Mouse (Mus musculus) stomach, postnatal 0 days (tissue): ENCODE data around the gene Asgr1. TPM values are rescaled to one million over a fixed set of nuclear protein-coding genes. Genes with fewer than 3 reads are reported as not detected.

Experiments
- ATAC-seq: fragments of 200-750 bp; cut with Nextera tagmentation; 2 replicates; pipeline ENCODE4 v1.8.0; 2017; ENCODE audit not compliant: low FRiP score, low TSS enrichment
- DNase-seq: peaks from one replicate; pipeline ENCODE4 v3.0.0-alpha.2; 2016; ENCODE audit warnings: low spot score
- H3K27ac ChIP-seq: fragments of 300-500 bp; sonication (generic); replicated peaks from 2 replicates; pipeline ENCODE4 v1.5.1; 2014; ENCODE audit warnings: mild to moderate bottlenecking, control low read depth
- H3K27me3 ChIP-seq: fragments of 300-500 bp; sonication (generic); 2 replicates; pipeline ENCODE4 v1.6.1; 2014; ENCODE audit warnings: low read length; ENCODE audit not compliant: control insufficient read depth, insufficient read depth
- H3K36me3 ChIP-seq: fragments of 300-500 bp; sonication (generic); 2 replicates; pipeline ENCODE4 v1.6.1; 2014; ENCODE audit warnings: low read length, mixed read lengths; ENCODE audit not compliant: control insufficient read depth, insufficient read depth
- H3K4me1 ChIP-seq: fragments of 300-500 bp; sonication (generic); replicated peaks from 2 replicates; pipeline ENCODE4 v1.6.1; 2014; ENCODE audit warnings: antibody characterized with exemption; ENCODE audit not compliant: control insufficient read depth, insufficient read depth
- H3K4me2 ChIP-seq: fragments of 300-500 bp; sonication (generic); replicated peaks from 2 replicates; pipeline ENCODE4 v1.6.1; 2014; ENCODE audit warnings: low read depth, mild to moderate bottlenecking, control low read depth, moderate library complexity
- H3K4me3 ChIP-seq: fragments of 300-500 bp; sonication (generic); 2 replicates; pipeline ENCODE4 v1.5.1; 2014; ENCODE audit warnings: low read depth, low read length, control low read depth
- H3K9ac ChIP-seq: fragments of 300-500 bp; sonication (generic); 2 replicates; pipeline ENCODE4 v1.6.1; 2014; ENCODE audit warnings: mild to moderate bottlenecking, low read length, control low read depth, mixed read lengths
- H3K9me3 ChIP-seq: fragments of 300-500 bp; sonication (generic); 2 replicates; pipeline ENCODE4 v1.6.1; 2016; ENCODE audit warnings: low read length; ENCODE audit not compliant: control insufficient read depth
- CTCF ChIP-seq: IDR thresholded peaks from 2 replicates; pipeline ENCODE4 v1.5.1; 2016; ENCODE audit warnings: antibody characterized with exemption, low read depth, mild to moderate bottlenecking, moderate library complexity
- EP300 ChIP-seq: optimal IDR thresholded peaks from 2 replicates; pipeline ENCODE3; 2016; ENCODE audit warnings: antibody characterized with exemption
- WGBS: fragments of 180-500 bp; shearing (Covaris S2); extraction: QIAGEN DNeasy Blood & Tissue Kit; methylation state at CpG from one replicate; pipeline ENCODE4 v1.1.7; 2014; 5-methylcytosine and 5-hydroxymethylcytosine counted together
- polyA plus RNA-seq: library from polyadenylated mRNA; unstranded; fragments of >200 nt; fragmentation: Nextera tagmentation; extraction: Ambion mirVana; gene quantifications from 2 replicates; pipeline ENCODE4 v1.2.1, GENCODE M21; 2015

The Asgr1 gene
- polyA plus RNA-seq, 1 experiment from 2014 or later: 0.70 TPM

DNA sequence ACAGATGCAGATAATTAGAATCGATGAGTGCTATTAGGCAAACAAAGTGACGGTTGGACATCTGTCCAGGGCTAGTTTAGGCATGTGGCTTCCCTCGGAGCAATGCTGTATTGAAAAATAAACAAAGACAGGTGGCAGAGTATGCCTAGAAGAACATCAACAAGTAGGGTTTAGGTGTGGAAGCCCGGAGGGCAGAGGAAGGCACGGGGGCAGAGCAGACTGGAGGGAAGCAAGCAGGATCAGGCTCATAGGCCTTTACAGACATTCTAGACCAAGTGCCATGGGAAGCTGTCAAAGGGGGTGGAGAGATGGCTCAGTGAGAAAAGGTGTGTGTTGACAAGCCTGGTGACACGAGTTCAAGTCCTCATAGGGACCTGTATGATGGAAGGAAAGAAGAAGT, 4.5 kb upstream of the Asgr1 start:
- 52% methylated on average over 6 of the region's 6 CpGs for WGBS
- no peak overlapping the region for H3K9ac ChIP-seq

DNA sequence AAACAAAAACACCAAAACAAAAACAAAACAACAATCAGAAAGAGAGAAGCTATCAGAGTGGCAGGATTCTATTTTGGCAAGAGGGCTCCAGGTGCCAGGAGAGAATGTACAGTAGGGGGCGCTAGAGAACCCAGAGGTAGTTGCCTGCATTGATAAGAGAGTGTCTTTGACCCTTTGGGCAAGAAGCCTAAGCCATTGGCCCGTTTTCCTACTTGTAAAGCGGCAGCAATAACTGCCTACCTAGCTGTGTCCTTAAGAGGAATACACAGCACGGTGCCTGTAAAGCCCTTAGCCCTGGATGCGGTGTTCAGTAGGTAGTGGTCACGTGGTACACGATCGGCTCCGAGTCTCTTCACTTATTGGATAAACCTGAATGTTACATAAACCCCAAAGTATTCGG, 4.1 kb upstream of the Asgr1 start:
- no peaks in the 10 kb centered on the region for H3K27me3 ChIP-seq
- ATAC-seq (no peak), DNase-seq (no peak)
- TF ChIP-seq CTCF: peak; percentile 49
- no peak for TF ChIP-seq EP300
- no peaks in the 10 kb centered on the region for H3K36me3 ChIP-seq
- H3K4me1 ChIP-seq: no peaks in the 10 kb centered on the region; the same call in 1 of the 2 replicates
- H3K9me3 ChIP-seq: no peaks in the 10 kb centered on the region
- WGBS: 48% methylated on average over 10 of the region's 10 CpGs
- no peak overlapping the region for H3K27ac ChIP-seq
- H3K4me3 ChIP-seq: no peak overlapping the region
- H3K4me2 ChIP-seq: no peak overlapping the region
- no peak overlapping the region for H3K9ac ChIP-seq

More for the DNA sequence above, 4.5 kb upstream of the Asgr1 start:
- ATAC-seq (no peak), DNase-seq (no peak)
- Histone ChIP-seq H3K27me3 (no peaks in the 10 kb centered on the region), H3K9me3 (no peaks in the 10 kb centered on the region), H3K4me1 (no peaks in the 10 kb centered on the region; the same call in 1 of the 2 replicates), H3K4me3 (no peak overlapping the region), H3K4me2 (no peak overlapping the region), H3K27ac (no peak overlapping the region), H3K36me3 (no peaks in the 10 kb centered on the region)
- TF ChIP-seq CTCF (no peak), EP300 (no peak)

DNA sequence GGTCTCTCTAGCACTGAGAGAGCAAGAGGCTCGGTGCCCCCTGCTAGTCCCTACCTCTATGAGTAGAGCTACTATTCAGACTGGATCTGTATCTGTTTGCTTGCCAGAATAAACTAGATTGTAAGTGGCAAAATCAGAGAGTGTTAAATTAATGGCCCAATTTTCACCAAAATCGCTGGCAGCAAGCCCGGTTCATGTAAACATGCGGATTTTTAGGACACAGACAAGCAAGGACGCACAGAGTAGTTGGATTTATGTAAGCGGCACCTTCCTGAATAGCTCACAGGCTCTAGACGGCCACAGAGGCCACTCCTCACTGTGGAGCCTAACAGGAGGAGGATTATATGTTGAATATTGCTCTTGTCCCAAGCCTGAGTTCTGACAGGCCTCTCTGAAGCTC, 729 bp upstream of the Asgr1 start:
- Histone ChIP-seq H3K9me3 (no peaks in the 10 kb centered on the region), H3K4me1 (no peaks in the 10 kb centered on the region; the same call in 1 of the 2 replicates), H3K9ac (no peak overlapping the region), H3K27me3 (no peaks in the 10 kb centered on the region), H3K27ac (no peak overlapping the region), H3K4me3 (no peak overlapping the region), H3K36me3 (no peaks in the 10 kb centered on the region), H3K4me2 (no peak overlapping the region)
- ATAC-seq (no peak), DNase-seq (no peak)
- WGBS: 31% methylated on average over 7 of the region's 7 CpGs
- TF ChIP-seq CTCF (no peak), EP300 (no peak)

DNA sequence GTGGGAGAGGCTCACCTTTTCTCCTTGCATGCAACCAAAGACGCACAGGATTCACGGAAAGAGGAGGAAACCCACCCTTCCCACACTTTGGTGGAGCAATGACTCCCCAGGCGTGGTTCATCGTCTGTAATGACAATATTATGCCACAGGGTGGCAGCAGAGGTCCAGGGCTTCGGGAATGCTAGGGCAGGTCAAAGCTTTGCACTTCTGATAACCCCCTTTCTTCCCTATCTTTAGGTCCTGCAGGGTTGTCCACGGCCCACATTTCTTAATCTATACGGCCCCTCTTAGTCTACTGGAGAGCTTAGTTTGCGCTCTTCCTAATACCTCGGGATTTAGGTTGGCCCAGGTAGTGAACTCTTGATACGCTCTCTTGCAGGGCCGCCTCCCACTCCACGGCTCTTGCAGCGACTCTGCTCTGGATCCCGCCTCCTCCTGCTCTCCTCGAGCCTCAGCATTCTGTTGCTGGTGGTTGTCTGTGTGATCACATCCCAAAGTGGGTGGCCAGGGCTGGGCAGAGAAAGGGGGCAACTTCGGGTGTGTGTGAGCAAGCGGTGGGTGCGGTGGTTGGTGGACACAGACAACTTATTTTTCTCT, 1.8 kb downstream of the Asgr1 start:
- Histone ChIP-seq H3K4me1 (no peaks in the 10 kb centered on the region; the same call in 1 of the 2 replicates), H3K36me3 (no peaks in the 10 kb centered on the region), H3K27ac (no peak overlapping the region), H3K9me3 (no peaks in the 10 kb centered on the region), H3K4me2 (peak overlapping the region; percentile 29; the same call in 1 of the 2 replicates), H3K9ac (no peak overlapping the region; the same call in 1 of the 2 replicates), H3K27me3 (no peaks in the 10 kb centered on the region), H3K4me3 (no peak overlapping the region)
- DNase-seq: peak; percentile 77
- 28% methylated on average over 17 of the region's 18 CpGs for WGBS
- peak; percentile 50 for ATAC-seq
- TF ChIP-seq CTCF (peak; percentile 97), EP300 (no peak)

DNA sequence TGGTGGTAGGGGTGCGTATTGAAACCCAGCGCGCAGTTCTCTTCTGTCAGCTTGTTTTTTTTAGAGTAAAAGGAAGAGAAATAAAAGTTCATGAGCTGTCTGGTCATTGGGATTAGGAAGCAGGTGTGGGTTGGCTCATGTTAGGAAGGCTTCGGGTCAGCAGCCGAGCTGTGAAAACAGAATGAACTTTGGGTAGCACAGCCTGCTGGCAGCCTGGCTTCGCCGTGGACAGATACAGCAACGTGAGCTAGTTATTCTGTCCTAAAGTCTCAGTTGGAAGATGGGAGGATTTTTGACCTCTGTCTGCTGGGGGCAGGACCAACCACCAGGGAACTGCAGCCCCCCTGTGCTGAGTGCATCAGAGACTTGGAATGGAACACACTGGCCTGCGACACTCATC, 3.9 kb downstream of the Asgr1 start:
- H3K27me3 ChIP-seq: no peaks in the 10 kb centered on the region
- no peak overlapping the region for H3K4me2 ChIP-seq
- no peak for TF ChIP-seq EP300
- no peak for TF ChIP-seq CTCF
- ATAC-seq (no peak), DNase-seq (no peak)
- H3K27ac ChIP-seq: no peak overlapping the region
- no peaks in the 10 kb centered on the region; the same call in 1 of the 2 replicates for H3K4me1 ChIP-seq
- H3K4me3 ChIP-seq: no peak overlapping the region
- no peak overlapping the region for H3K9ac ChIP-seq
- WGBS: 82% methylated on average over 9 of the region's 9 CpGs
- H3K9me3 ChIP-seq: no peaks in the 10 kb centered on the region
- no peaks in the 10 kb centered on the region for H3K36me3 ChIP-seq

DNA sequence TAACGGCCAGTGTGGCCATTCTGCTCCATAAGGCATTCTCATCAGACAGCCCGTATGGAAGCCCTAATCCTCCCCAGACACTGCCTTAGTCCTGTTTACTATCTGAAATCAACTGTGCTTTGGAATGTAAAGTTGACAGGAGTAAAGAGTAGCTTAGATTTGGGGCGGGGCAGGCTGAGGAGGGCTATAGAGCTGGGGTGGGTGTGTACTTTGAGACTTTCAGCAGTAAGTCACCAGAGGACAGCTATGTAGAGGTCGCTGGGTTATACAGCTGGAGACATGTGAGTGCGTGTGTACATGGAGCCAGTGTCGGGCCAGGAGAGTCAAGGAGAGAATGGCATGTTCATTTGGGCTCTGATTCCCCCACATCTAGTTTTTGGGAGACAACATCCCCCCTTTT, 6.0 kb downstream of the Asgr1 start:
- H3K4me1 ChIP-seq: no peaks in the 10 kb centered on the region
- H3K9ac ChIP-seq: no peak overlapping the region
- TF ChIP-seq EP300 (no peak), CTCF (no peak)
- H3K27ac ChIP-seq: no peak overlapping the region
- H3K36me3 ChIP-seq: no peaks in the 10 kb centered on the region
- ATAC-seq: no peak
- no peaks in the 10 kb centered on the region for H3K27me3 ChIP-seq
- DNase-seq: no peak
- no peak overlapping the region for H3K4me2 ChIP-seq
- no peaks in the 10 kb centered on the region for H3K9me3 ChIP-seq
- no peak overlapping the region for H3K4me3 ChIP-seq
- 26% methylated on average over 6 of the region's 6 CpGs for WGBS
